Comparison of ENCODE assay signal across 22 mouse cellular contexts in the genomic region with DNA sequence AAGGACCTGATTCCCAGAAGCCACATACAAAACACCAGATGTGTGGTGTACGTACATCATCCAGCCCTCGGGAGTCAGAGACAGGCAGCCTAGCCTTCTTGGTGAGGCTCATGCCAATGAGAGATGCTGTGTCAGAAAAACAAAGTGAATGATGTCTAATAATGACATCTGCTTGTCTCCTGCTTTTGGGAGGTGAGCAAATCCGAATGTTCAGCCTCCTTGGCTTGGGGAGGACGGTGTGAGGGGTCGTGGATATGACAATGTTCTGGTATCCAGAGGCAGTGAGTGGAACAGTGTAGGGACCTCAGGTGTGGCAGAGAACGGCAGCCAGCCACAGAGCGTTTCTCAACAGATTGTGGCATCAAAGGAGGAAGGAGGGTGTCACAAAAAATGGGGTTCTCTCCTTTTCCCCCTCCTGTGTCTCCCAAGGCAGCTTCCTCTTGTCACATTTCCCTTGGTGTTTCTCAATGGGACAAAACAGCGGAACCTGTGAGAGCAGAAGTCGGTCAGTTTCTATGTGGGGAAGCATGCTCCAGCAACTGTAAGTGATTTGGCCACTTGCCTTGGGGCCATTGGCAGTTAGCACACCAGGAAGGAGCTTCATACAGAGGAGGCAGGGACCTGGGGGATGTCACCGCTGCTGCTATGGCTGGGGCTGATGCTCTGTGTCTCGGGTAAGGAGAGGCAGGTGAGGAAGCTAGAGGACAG. TPM values are rescaled to one million over a fixed set of nuclear protein-coding genes. Genes with fewer than 3 reads are reported as not detected.
A peak's percentile ranks its signal among the peaks of the same experiment; 100 is the strongest.
DNase-seq lines count a peak whose midpoint lies in the region; ATAC-seq lines count a peak whose summit lies in the region.
"Had no signal": no experiment of that assay in that cellular context is flagged by ENCODE, and none has a peak within 500 bp of the region (broad histone marks: within the 10 kb centered on the region; RNA-seq: fewer than 3 reads in every experiment).

A gene (plus strand): TSS at position 557 of the 708 bp plus-strand sequence.

- H3K9me3 ChIP-seq in liver, embryonic 15.5 days (replicated peaks): no peaks in the 10 kb centered on the region
- H3K9me3 ChIP-seq in liver, embryonic 11.5 days (ENCODE audit: control insufficient read depth, low read length): no peaks in the 10 kb centered on the region
- H3K9me3 ChIP-seq: embryonic facial prominence, embryonic 15.5 days; limb, embryonic 15.5 days had no signal

- no peaks in the 10 kb centered on the region for H3K36me3 ChIP-seq in liver, embryonic 15.5 days (replicated peaks)
- H3K36me3 ChIP-seq in liver, embryonic 11.5 days (ENCODE audit: control insufficient read depth, insufficient read depth, low read length): no peaks in the 10 kb centered on the region
- H3K36me3 ChIP-seq: embryonic facial prominence, embryonic 15.5 days; limb, embryonic 15.5 days had no signal

- H3K4me1 ChIP-seq in liver, embryonic 15.5 days (replicated peaks): no peaks in the 10 kb centered on the region
- no peaks in the 10 kb centered on the region for H3K4me1 ChIP-seq in liver, embryonic 11.5 days (replicated peaks; ENCODE audit: control insufficient read depth, insufficient read depth, low read length)
- H3K4me1 ChIP-seq: embryonic facial prominence, embryonic 15.5 days; forebrain, embryonic 13.5 days; limb, embryonic 15.5 days had no signal

- WGBS in liver, embryonic 15.5 days (ENCODE audit: insufficient replicate concordance): 58% methylated on average over 11 of the region's 11 CpGs
- 75% methylated on average over 11 of the region's 11 CpGs for WGBS in liver, embryonic 11.5 days

- H3K27me3 ChIP-seq in liver, embryonic 15.5 days: no peaks in the 10 kb centered on the region
- no peaks in the 10 kb centered on the region for H3K27me3 ChIP-seq in liver, embryonic 11.5 days (replicated peaks; ENCODE audit: control insufficient read depth, insufficient read depth, low read length)
- H3K27me3 ChIP-seq: embryonic facial prominence, embryonic 15.5 days; forebrain, embryonic 13.5 days; limb, embryonic 15.5 days had no signal

- DNase-seq in liver, embryonic 11.5 days (ENCODE audit: low spot score): no peak
- DNase-seq in spleen, postnatal 4 days (ENCODE audit: low spot score in 2 of 2): peak; percentile 30 to 66
- no peak for DNase-seq in spleen, adult 18-20 months
- DNase-seq in lung, postnatal 14 days: peak; percentile 10
- no peak for DNase-seq in thymus, postnatal 0 days (ENCODE audit: low spot score)
- DNase-seq in right cerebral cortex, postnatal 36 days (ENCODE audit: low spot score in 2 of 2): no peak
- DNase-seq: adrenal gland, adult 2 months; cerebellum, adult 2 months; kidney, adult 2 months; kidney, postnatal 25 days; layer of hippocampus, adult 9-11 months; right cerebral cortex, postnatal 25 days had no signal

- peak within 1 kb of the TSS; percentile 45 for H3K27ac ChIP-seq in liver, embryonic 15.5 days (replicated peaks)
- H3K27ac ChIP-seq in liver, embryonic 11.5 days (ENCODE audit: low read depth, low read length): no peak within 1 kb of the TSS
- H3K27ac ChIP-seq: embryonic facial prominence, embryonic 15.5 days; forebrain, embryonic 13.5 days; hindbrain, postnatal 0 days; limb, embryonic 15.5 days had no signal

- H3K4me2 ChIP-seq in liver, embryonic 15.5 days: no peak within 1 kb of the TSS
- H3K4me2 ChIP-seq in liver, embryonic 11.5 days: no peak within 1 kb of the TSS
- H3K4me2 ChIP-seq: embryonic facial prominence, embryonic 15.5 days; forebrain, embryonic 13.5 days; limb, embryonic 15.5 days had no signal

- peak; percentile 28; the same call in 1 of the 2 replicates for ATAC-seq in liver, embryonic 15.5 days (ENCODE audit: insufficient read depth)
- ATAC-seq in liver, embryonic 11.5 days (replicated peaks; ENCODE audit: low FRiP score): no peak
- ATAC-seq in neutrophil, adult 5-6 weeks (ENCODE audit: extremely low read depth, insufficient number of reproducible peaks, low FRiP score, poor library complexity, severe bottlenecking): peak; percentile 75
- ATAC-seq: forebrain, embryonic 13.5 days; hindbrain, postnatal 0 days had no signal

- no peak within 1 kb of the TSS; the same call in 1 of the 2 replicates for H3K4me3 ChIP-seq in liver, embryonic 15.5 days (replicated peaks)
- H3K4me3 ChIP-seq in liver, embryonic 11.5 days (ENCODE audit: low read depth, low read length): no peak within 1 kb of the TSS
- H3K4me3 ChIP-seq: embryonic facial prominence, embryonic 15.5 days; forebrain, embryonic 13.5 days; limb, embryonic 15.5 days had no signal

- H3K9ac ChIP-seq in liver, embryonic 15.5 days: no peak within 1 kb of the TSS
- no peak within 1 kb of the TSS for H3K9ac ChIP-seq in liver, embryonic 11.5 days (ENCODE audit: low read depth, low read length)
- H3K9ac ChIP-seq: embryonic facial prominence, embryonic 15.5 days; forebrain, embryonic 13.5 days; limb, embryonic 15.5 days had no signal

RNA-seq across cellular contexts. Expression of the gene that starts here (rescaled TPM):
- 8.7 and 9.5 TPM in 2 replicates for polyA plus RNA-seq in liver, embryonic 15.5 days (2015; fragmentation: Nextera tagmentation; extraction: Ambion mirVana)
- polyA plus RNA-seq in liver, embryonic 11.5 days (2014; fragmentation: Nextera tagmentation; extraction: Ambion mirVana): 1.4 and 1.9 TPM in 2 replicates
- total RNA-seq in neutrophil, adult 5-6 weeks (2017): 140 and 149 TPM in 2 replicates
- 0.14 and 0.30 TPM in 2 replicates for polyA plus RNA-seq in thymus, postnatal 0 days (2015; fragmentation: Nextera tagmentation; extraction: Ambion mirVana)
- total RNA-seq: heart, postnatal 25 days; hindbrain, postnatal 0 days; MEL had no signal
- polyA plus RNA-seq: adrenal gland, adult 2 months; cerebellum, adult 2 months; embryonic facial prominence, embryonic 15.5 days; forebrain, embryonic 13.5 days; gonadal fat pad, adult 2 months; hindbrain, postnatal 0 days; urinary bladder, adult 2 months had no signal

Comparison
In these comparisons a context has a peak if more than half of its experiments do, and no peak if none do; other contexts are left out.
1. DNase-seq: peak in spleen, postnatal 4 days (2 of 2) and lung, postnatal 14 days (single experiment); none in liver, embryonic 11.5 days (single experiment), spleen, adult 18-20 months (0 of 2), thymus, postnatal 0 days (single experiment) and right cerebral cortex, postnatal 36 days (0 of 2).